ENCODE assay signal across 8 mouse cellular contexts in the genomic region with DNA sequence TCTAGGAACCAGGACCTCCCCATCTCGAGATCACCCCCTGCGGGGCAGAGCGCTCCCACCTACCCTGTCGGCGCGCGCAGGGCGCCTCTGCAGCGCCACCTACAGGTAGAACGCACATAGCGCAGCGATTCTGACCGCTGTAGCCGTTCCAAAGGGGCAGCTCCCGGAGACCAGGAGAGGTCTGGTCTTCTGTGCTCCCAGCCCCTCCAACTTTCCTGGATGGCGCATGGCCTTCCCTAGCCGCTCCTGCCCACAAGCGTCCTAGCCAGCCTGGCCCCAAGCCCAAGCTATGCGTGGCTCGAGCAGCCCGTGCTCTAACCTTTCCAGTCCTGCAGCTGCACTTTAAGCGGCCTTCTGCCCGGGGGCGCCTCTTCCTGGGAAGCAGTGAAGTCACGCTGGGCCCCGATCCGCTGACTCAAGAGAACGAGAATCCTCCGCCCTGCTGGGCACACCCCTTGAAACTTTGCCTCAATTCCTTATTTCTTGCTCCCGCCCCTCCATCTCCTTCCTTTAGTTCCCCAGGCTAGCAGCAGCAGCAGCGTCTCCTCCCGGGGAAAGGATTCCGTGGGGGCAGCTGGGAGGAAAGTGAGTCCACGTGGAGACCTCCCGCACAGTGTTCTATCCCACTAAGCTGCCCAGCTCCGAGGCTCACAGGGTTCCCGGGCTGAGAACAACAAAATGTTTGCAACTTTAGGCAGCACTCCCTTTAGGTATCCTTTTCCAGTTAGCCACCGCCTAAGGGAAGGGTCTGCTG. TPM values are rescaled to one million over a fixed set of nuclear protein-coding genes. Genes with fewer than 3 reads are reported as not detected.
A peak's percentile ranks its signal among the peaks of the same experiment; 100 is the strongest.
DNase-seq lines count a peak whose midpoint lies in the region; ATAC-seq and TF ChIP-seq lines count a peak whose summit lies in the region.

Elf4 (minus strand) TSS at position 379 of the 754 bp plus-strand sequence.

- H3K4me2 ChIP-seq in intestine, postnatal 0 days (replicated peaks; ENCODE audit: low read depth) = peak within 1 kb of the TSS; percentile 67
- H3K4me2 ChIP-seq in limb, embryonic 12.5 days = peak within 1 kb of the TSS; percentile 60
- H3K4me2 ChIP-seq in midbrain, embryonic 15.5 days = peak within 1 kb of the TSS; percentile 58

- TF ChIP-seq POLR2A in spleen, adult 2 months (IDR thresholded peaks at IDR 0.05; ENCODE audit: low read depth, low read length) = no peak

- H3K27me3 ChIP-seq in intestine, postnatal 0 days (replicated peaks; ENCODE audit: control insufficient read depth, insufficient read depth, low read length) = no peaks in the 10 kb centered on the region
- H3K27me3 ChIP-seq in limb, embryonic 12.5 days = no peaks in the 10 kb centered on the region
- no peaks in the 10 kb centered on the region for H3K27me3 ChIP-seq in midbrain, embryonic 15.5 days (replicated peaks)
- H3K27me3 ChIP-seq in spleen, adult 2 months (ENCODE audit: control insufficient read depth, insufficient read depth, low read length) = no peaks in the 10 kb centered on the region

- H3K27ac ChIP-seq in intestine, postnatal 0 days (ENCODE audit: low read depth, low read length) = peak within 1 kb of the TSS; percentile 7; the same call in 1 of the 2 replicates
- no peak within 1 kb of the TSS for H3K27ac ChIP-seq in limb, embryonic 12.5 days
- H3K27ac ChIP-seq in midbrain, embryonic 15.5 days = no peak within 1 kb of the TSS
- no peak within 1 kb of the TSS for H3K27ac ChIP-seq in spleen, adult 2 months (ENCODE audit: insufficient read depth, low read length)

- peak; percentile 30 for DNase-seq in layer of hippocampus, adult 11-12 months (ENCODE audit: low spot score)
- DNase-seq in layer of hippocampus, adult 9-10 months (ENCODE audit: low spot score) = no peak
- DNase-seq in embryo, embryonic 10 days (ENCODE audit: low spot score) = peak; percentile 79
- peak; percentile 97 for DNase-seq in heart, adult 11 months
- peak in 1 of 2 experiments; percentile 48 for DNase-seq in spleen, adult 2 months (ENCODE audit: low read depth in 1 of 2, low spot score in 2 of 2)

- peak within 1 kb of the TSS; percentile 36 for H3K4me3 ChIP-seq in intestine, postnatal 0 days (ENCODE audit: low read depth, low read length)
- peak within 1 kb of the TSS; percentile 38 for H3K4me3 ChIP-seq in limb, embryonic 12.5 days (replicated peaks)
- H3K4me3 ChIP-seq in midbrain, embryonic 15.5 days = peak within 1 kb of the TSS; percentile 28
- peak within 1 kb of the TSS; percentile 50 for H3K4me3 ChIP-seq in spleen, adult 2 months (ENCODE audit: extremely low read depth, insufficient read depth, insufficient read length)

- H3K9ac ChIP-seq in intestine, postnatal 0 days (ENCODE audit: low read depth, low read length) = peak within 1 kb of the TSS; percentile 50; the same call in 1 of the 2 replicates
- peak within 1 kb of the TSS; percentile 45 for H3K9ac ChIP-seq in limb, embryonic 12.5 days (replicated peaks)
- no peak within 1 kb of the TSS for H3K9ac ChIP-seq in midbrain, embryonic 15.5 days

- ATAC-seq in intestine, postnatal 0 days = peak; percentile 59
- peak; percentile 84 for ATAC-seq in limb, embryonic 12.5 days (ENCODE audit: insufficient number of reproducible peaks, insufficient read depth, low FRiP score, low TSS enrichment, low read depth)
- peak; percentile 84 for ATAC-seq in midbrain, embryonic 15.5 days (replicated peaks)

- 20% methylated on average over 35 of the region's 38 CpGs for WGBS in intestine, postnatal 0 days
- 19% methylated on average over 38 of the region's 38 CpGs for WGBS in limb, embryonic 12.5 days
- 18% methylated on average over 38 of the region's 38 CpGs for WGBS in midbrain, embryonic 15.5 days
- 28% methylated on average over 38 of the region's 38 CpGs for WGBS in spleen, adult 2 months

- no peaks in the 10 kb centered on the region for H3K36me3 ChIP-seq in intestine, postnatal 0 days (ENCODE audit: control insufficient read depth, insufficient read depth)
- H3K36me3 ChIP-seq in limb, embryonic 12.5 days = no peaks in the 10 kb centered on the region
- no peaks in the 10 kb centered on the region for H3K36me3 ChIP-seq in midbrain, embryonic 15.5 days (replicated peaks)
- H3K36me3 ChIP-seq in spleen, adult 2 months (ENCODE audit: control insufficient read depth, insufficient read depth, low read length) = no peaks in the 10 kb centered on the region

- H3K9me3 ChIP-seq in intestine, postnatal 0 days (ENCODE audit: control insufficient read depth) = no peaks in the 10 kb centered on the region
- no peaks in the 10 kb centered on the region for H3K9me3 ChIP-seq in limb, embryonic 12.5 days
- no peaks in the 10 kb centered on the region for H3K9me3 ChIP-seq in midbrain, embryonic 15.5 days

- TF ChIP-seq CTCF in intestine, postnatal 0 days (IDR thresholded peaks at IDR 0.05; ENCODE audit: low read depth) = peak; percentile 95
- TF ChIP-seq CTCF in spleen, adult 2 months (IDR thresholded peaks at IDR 0.05; ENCODE audit: extremely low read depth, insufficient read depth, insufficient read length, insufficient replicate concordance) = peak; percentile 78; the same call in 1 of the 2 replicates

- no peaks in the 10 kb centered on the region for H3K4me1 ChIP-seq in intestine, postnatal 0 days (replicated peaks; ENCODE audit: control insufficient read depth, insufficient read depth, low read length)
- no peaks in the 10 kb centered on the region for H3K4me1 ChIP-seq in limb, embryonic 12.5 days (replicated peaks)
- H3K4me1 ChIP-seq in midbrain, embryonic 15.5 days = no peaks in the 10 kb centered on the region; the same call in 1 of the 2 replicates
- H3K4me1 ChIP-seq in spleen, adult 2 months (ENCODE audit: control insufficient read depth, insufficient read depth, insufficient read length) = no peaks in the 10 kb centered on the region

RNA-seq across cellular contexts. Expression of gene Elf4, which starts in this region (rescaled TPM):
- polyA plus RNA-seq in intestine, postnatal 0 days (2015; fragmentation: Nextera tagmentation; extraction: Ambion mirVana) = 10.6 and 11.1 TPM in 2 replicates
- 2.6 and 2.7 TPM in 2 replicates for polyA plus RNA-seq in limb, embryonic 12.5 days (2016; fragmentation: Nextera tagmentation; extraction: Ambion mirVana)
- 0.50 and 0.80 TPM in 2 replicates for polyA plus RNA-seq in midbrain, embryonic 15.5 days (2015; fragmentation: Nextera tagmentation; extraction: Ambion mirVana)
- polyA plus RNA-seq in spleen, adult 2 months (2012; rRNA removed) = 42.0 and 46.3 TPM in 2 replicates

Comparison
In these comparisons a context has a peak if more than half of its experiments do, and no peak if none do; other contexts are left out.
1. Peak in ATAC-seq, H3K4me3 ChIP-seq and H3K4me2 ChIP-seq in midbrain, embryonic 15.5 days; RNA of the gene not detected or under 1 TPM.